Mouse (Mus musculus) megakaryocyte progenitor cell, adult 5-6 weeks (primary cell): ENCODE results near the gene Lrtm1. TPM values are rescaled to one million over a fixed set of nuclear protein-coding genes. Genes with fewer than 3 reads are reported as not detected.

Source experiments
- ATAC-seq: replicated peaks from 2 replicates; pipeline ENCODE4 v1.8.0; 2016; ENCODE audit warnings: mild to moderate bottlenecking, moderate TSS enrichment, inconsistent platforms; ENCODE audit not compliant: poor library complexity
- total RNA-seq, 2 experiments: library from RNA; stranded (forward) in 1 of 2; stranded (reverse) in 1 of 2; fragments of 157-497, 149-512 nt in 1 of 2; fragments of 200-1000 nt in 1 of 2; gene quantifications; 2 replicates each; pipeline versions ENCODE4 v1.2.3 to v1.2.4; 2015 to 2017

Gene Lrtm1
- total RNA-seq, 2 experiments from 2014 or later, result not detected

- ATAC-seq, result no peak
Measured at GRCm38 (mm10) chr14:29030519-29030918, 12.5 kb downstream of the Lrtm1 start.

- ATAC-seq, result no peak
Measured at GRCm38 (mm10) chr14:29031858-29032395, 13.9 kb downstream of the Lrtm1 start.

DNA sequence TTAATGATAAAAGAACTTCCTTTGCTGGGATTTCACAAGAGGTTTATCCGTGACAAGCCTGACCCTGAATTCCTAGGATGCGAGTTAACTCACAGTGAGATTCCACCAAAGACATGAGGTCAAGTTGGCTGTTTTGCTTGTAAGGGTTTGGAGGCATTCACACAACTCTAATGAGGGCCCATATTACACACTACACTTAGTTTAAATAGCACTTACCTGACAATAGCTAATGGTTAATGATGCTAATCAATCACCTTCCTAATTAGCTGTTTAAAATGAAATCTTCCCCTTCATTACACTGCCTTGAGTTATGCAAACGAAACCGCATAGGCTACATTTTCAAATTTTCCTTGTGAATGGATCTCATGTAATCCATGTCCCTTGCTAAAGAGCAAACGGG lies 20.2 kb downstream of the Lrtm1 start:
- no peak for ATAC-seq

DNA sequence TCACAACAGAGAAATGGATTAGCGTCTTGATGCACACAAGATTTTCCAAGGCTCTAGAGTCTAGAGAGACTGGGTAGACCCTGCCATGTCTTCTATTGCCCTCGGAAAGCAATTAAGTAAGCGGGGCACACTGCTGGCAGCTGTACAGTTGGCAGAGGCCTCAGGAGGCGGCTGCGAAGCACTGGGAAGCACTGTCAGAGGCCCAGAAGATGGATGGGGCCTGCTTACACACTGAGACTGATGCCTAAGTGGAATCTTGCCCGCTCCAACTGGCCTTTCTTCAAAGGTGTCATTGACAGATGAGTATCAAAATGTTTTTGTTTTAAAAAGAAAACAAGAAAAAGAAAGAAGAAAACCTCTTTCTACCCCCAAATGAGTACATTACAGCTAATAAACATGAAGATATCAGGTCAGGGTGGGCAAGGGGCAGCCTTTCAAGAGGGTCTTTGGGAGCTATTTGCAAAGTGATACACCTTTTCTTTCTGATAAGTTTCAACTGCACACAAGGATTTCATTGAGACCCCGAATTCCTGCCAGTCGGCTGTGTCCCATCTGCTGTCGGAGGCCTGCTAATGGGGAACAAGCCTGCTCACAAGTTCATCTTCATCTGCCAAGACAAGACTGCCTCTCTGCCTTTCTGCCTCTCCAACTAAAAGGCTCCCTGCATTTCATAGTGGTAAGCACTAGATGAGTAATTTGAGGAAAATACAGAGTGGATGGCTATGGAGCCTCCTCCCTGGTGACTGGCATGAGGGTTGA lies 22.8 kb downstream of the Lrtm1 start:
- ATAC-seq, result no peak

GRCm38 (mm10) chr14:29041498-29041897 lies 23.5 kb downstream of the Lrtm1 start:
- ATAC-seq, result no peak

DNA sequence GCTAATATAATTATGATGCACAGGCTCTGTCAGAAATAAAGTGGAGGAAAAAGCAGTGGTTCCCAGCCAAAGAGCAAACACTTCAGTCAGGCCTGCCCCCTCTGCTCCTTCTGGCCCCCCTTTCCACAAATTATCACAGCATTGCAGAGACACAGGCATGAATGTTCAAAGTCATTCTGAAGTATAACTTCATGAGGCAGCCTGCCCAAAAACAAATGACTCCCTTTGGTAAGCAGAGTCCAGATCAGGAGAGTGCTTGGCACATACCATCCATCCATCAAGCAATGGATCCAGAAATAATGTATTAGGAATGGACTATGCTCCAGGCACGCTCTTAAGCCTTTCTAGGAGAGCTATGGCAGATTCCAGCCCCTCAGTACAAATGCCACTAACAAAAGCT lies 24.3 kb downstream of the Lrtm1 start:
- ATAC-seq, result no peak

DNA sequence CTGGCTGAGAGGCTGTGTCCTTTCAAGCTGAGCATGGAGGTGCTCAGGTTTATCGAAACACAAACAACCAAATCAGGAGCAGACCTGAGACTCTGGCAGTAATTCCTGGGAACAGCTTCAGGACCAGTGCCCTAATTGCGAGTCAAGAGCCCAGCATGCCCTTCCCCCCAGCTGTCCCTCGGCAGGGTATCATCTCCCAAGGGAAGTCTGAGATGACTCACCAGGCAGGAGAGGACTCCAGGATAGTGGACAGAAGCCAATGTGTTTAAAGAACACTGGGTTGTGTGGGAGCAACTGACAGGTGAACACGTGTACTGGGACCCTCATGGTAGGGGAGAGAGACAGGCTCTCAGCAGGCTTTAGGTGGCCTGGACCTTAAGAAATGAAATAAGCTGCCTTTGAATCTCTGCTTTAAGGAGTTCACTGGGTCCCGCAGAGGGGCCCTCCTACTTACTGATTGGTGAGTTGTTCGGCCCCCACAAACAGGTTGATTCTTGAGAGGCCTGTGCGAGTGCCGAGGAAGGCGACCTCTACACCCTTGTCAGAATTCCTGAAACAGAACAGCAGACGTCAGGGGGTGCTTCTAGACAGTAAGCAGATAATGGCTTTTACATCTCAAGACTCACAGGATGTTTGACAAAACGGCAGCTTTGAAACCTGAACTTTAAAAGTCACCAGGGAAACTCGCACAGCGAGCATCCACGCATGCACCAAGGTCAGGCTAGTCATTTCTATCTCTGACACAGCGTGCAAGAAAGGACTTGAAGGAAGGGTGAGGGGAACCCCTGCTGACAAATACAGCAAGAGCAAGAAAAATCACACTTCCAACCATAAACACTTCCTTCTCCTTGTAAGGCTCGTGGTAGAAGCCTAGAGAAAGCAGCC lies 34.2 kb downstream of the Lrtm1 start:
- no peak for ATAC-seq

- no peak for ATAC-seq
Measured at GRCm38 (mm10) chr14:29060679-29061078, 42.7 kb downstream of the Lrtm1 start.

- ATAC-seq, result no peak
Measured at GRCm38 (mm10) chr14:29061491-29061890, 43.5 kb downstream of the Lrtm1 start.

DNA sequence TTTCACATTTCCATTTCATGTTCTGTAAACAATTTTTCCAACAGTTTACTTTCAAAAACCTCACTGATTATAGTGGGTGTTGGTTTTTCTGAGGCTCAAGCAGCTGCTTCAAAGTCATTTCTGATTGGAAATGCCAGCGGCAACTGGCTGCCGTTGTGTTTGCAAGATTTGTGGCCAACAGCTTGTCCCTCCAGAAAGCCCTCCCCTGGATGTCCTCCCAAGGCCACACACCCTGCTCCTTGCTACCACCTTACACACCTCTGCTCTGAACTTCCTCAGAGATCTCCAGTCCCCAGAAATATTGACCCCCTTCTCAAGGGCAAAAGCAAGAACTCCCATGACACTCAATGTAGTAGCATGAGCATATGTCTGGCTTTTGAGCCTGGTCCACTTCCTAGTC lies 44.7 kb downstream of the Lrtm1 start:
- ATAC-seq, result no peak

DNA sequence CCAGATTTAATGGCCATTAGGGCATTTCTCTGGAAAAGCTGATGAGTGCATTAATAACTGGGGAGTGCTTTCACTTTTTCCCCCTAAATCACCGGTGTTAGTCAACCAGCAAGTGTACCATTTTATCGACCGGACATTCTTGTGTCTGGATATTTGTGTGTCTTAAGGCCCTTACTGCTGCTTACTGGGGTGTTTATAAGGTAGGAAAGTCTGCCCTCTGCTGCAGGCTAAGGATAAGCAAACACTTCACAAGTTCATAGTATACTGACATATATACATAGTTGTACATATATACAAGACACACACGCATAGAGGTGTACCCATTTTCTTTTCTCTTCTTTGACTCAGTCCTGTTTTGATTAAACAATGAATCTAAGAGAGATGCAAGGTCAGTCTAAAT lies 55.7 kb downstream of the Lrtm1 start:
- ATAC-seq, result no peak

DNA sequence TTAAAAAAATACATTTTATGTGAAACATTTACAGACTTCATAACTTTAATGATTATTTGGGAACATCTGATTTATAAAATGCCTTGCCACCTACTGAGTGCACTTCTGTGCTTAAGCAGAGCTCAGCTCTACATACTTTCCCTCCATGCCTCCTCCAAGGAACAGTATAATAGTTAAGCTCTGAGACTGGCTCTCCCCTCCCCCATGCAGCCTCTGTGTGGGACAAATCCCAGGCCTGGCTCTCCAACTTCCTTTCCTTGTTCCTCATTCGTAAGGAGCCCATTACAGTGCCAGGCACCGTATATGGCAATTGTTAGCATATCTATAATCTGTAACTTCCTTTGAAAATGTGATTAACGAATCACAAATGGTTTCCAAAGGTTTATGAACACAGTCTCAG lies 59.4 kb downstream of the Lrtm1 start:
- ATAC-seq, result no peak

GRCm38 (mm10) chr14:29080228-29080627 lies 62.2 kb downstream of the Lrtm1 start:
- no peak for ATAC-seq

GRCm38 (mm10) chr14:29080630-29081029 lies 62.6 kb downstream of the Lrtm1 start:
- no peak for ATAC-seq

GRCm38 (mm10) chr14:29082171-29082570 lies 64.2 kb downstream of the Lrtm1 start:
- no peak for ATAC-seq
